Mouse (Mus musculus) neural tube, embryonic 15.5 days (tissue): Measurements from ENCODE around the gene Fgfr2. TPM values are rescaled to one million over a fixed set of nuclear protein-coding genes. Genes with fewer than 3 reads are reported as not detected.

ENCODE experiments used
- ATAC-seq: fragments of 200-750 bp; cut with Nextera tagmentation; 2 replicates; pipeline ENCODE4 v1.8.0; 2017; ENCODE audit warnings: mild to moderate bottlenecking, moderate TSS enrichment, moderate library complexity; ENCODE audit not compliant: low FRiP score
- H3K27ac ChIP-seq: fragments of 300-500 bp; sonication (generic); replicated peaks from 2 replicates; pipeline ENCODE4 v1.5.1; 2015; ENCODE audit warnings: mild to moderate bottlenecking, inconsistent platforms
- H3K27me3 ChIP-seq: fragments of 300-500 bp; sonication (generic); replicated peaks from 2 replicates; pipeline ENCODE4 v1.6.1; 2015; ENCODE audit warnings: inconsistent platforms
- H3K36me3 ChIP-seq: fragments of 300-500 bp; sonication (generic); 2 replicates; pipeline ENCODE4 v1.6.1; 2015; ENCODE audit warnings: inconsistent platforms
- H3K4me1 ChIP-seq: fragments of 300-500 bp; sonication (generic); 2 replicates; pipeline ENCODE4 v1.6.1; 2015; ENCODE audit warnings: inconsistent platforms
- H3K4me2 ChIP-seq: fragments of 300-500 bp; sonication (generic); 2 replicates; pipeline ENCODE4 v1.6.1; 2015; ENCODE audit warnings: inconsistent platforms, mild to moderate bottlenecking, moderate library complexity
- H3K4me3 ChIP-seq: fragments of 300-500 bp; sonication (generic); replicated peaks from 2 replicates; pipeline ENCODE4 v1.5.1; 2015; ENCODE audit warnings: mild to moderate bottlenecking, inconsistent platforms
- H3K9ac ChIP-seq: fragments of 300-500 bp; sonication (generic); replicated peaks from 2 replicates; pipeline ENCODE4 v1.6.1; 2015; ENCODE audit warnings: mild to moderate bottlenecking, inconsistent platforms
- H3K9me3 ChIP-seq: fragments of 300-500 bp; sonication (generic); replicated peaks from 2 replicates; pipeline ENCODE4 v1.6.1; 2016; ENCODE audit warnings: inconsistent platforms
- WGBS: fragments of 180-500 bp; shearing (Covaris S2); methylation state at CpG from one replicate; pipeline ENCODE4 v1.1.7; 2015; ENCODE audit warnings: mixed read lengths; 5-methylcytosine and 5-hydroxymethylcytosine counted together
- polyA plus RNA-seq: library from polyadenylated mRNA; unstranded; fragments of >200 nt; fragmentation: Nextera tagmentation; extraction: Ambion mirVana; gene quantifications from 2 replicates; pipeline ENCODE4 v1.2.1, GENCODE M21; 2015

The Fgfr2 gene
- polyA plus RNA-seq, 1 experiment from 2014 or later = 21.2 TPM

GRCm38 (mm10) chr7:132742912-132743311, 380.2 kb downstream of the Fgfr2 start:
- Histone ChIP-seq H3K4me2 (no peak overlapping the region), H3K9ac (no peak overlapping the region), H3K27ac (no peak overlapping the region), H3K4me3 (no peak overlapping the region), H3K4me1 (no peaks in the 10 kb centered on the region), H3K36me3 (no peaks in the 10 kb centered on the region), H3K27me3 (no peaks in the 10 kb centered on the region), H3K9me3 (no peaks in the 10 kb centered on the region)
- ATAC-seq = no peak
- 90% methylated on average over 5 of the region's 5 CpGs for WGBS

GRCm38 (mm10) chr7:132739829-132740228, 383.3 kb downstream of the Fgfr2 start:
- no peak overlapping the region for H3K4me2 ChIP-seq
- H3K27ac ChIP-seq = no peak overlapping the region
- no peaks in the 10 kb centered on the region for H3K27me3 ChIP-seq
- WGBS = 89% methylated on average over 6 of the region's 6 CpGs
- peaks cover 17% of the 10 kb centered on the region for H3K4me1 ChIP-seq
- H3K9ac ChIP-seq = no peak overlapping the region
- H3K4me3 ChIP-seq = no peak overlapping the region
- H3K36me3 ChIP-seq = no peaks in the 10 kb centered on the region
- no peaks in the 10 kb centered on the region for H3K9me3 ChIP-seq
- no peak for ATAC-seq

GRCm38 (mm10) chr7:132738844-132739243, 384.3 kb downstream of the Fgfr2 start:
- 97% methylated on average over 6 of the region's 6 CpGs for WGBS

GRCm38 (mm10) chr7:132736099-132736862, 386.9 kb downstream of the Fgfr2 start:
- H3K27ac ChIP-seq = peak overlapping the region; percentile 14; the same call in 1 of the 2 replicates
- no peak overlapping the region for H3K9ac ChIP-seq
- H3K4me3 ChIP-seq = no peak overlapping the region
- no peaks in the 10 kb centered on the region for H3K36me3 ChIP-seq
- peaks cover 53% of the 10 kb centered on the region for H3K4me1 ChIP-seq
- no peaks in the 10 kb centered on the region for H3K27me3 ChIP-seq
- 65% methylated on average over 17 of the region's 17 CpGs for WGBS
- no peak for ATAC-seq
- no peak overlapping the region for H3K4me2 ChIP-seq
- H3K9me3 ChIP-seq = no peaks in the 10 kb centered on the region

More at GRCm38 (mm10) chr7:132738844-132739243, 384.3 kb downstream of the Fgfr2 start:
- H3K4me3 ChIP-seq = no peak overlapping the region
- no peak overlapping the region for H3K27ac ChIP-seq
- peaks cover 27% of the 10 kb centered on the region for H3K4me1 ChIP-seq
- ATAC-seq = no peak
- no peaks in the 10 kb centered on the region for H3K36me3 ChIP-seq
- H3K9ac ChIP-seq = no peak overlapping the region
- no peak overlapping the region for H3K4me2 ChIP-seq
- H3K9me3 ChIP-seq = no peaks in the 10 kb centered on the region
- H3K27me3 ChIP-seq = no peaks in the 10 kb centered on the region

- Histone ChIP-seq H3K4me3 (no peak overlapping the region), H3K4me2 (no peak overlapping the region), H3K9ac (no peak overlapping the region), H3K9me3 (no peaks in the 10 kb centered on the region), H3K27me3 (no peaks in the 10 kb centered on the region), H3K36me3 (no peaks in the 10 kb centered on the region), H3K4me1 (peaks cover 63% of the 10 kb centered on the region), H3K27ac (no peak overlapping the region)
- WGBS = 64% methylated on average over 5 of the region's 5 CpGs
- ATAC-seq = no peak
These were observed 388.0 kb downstream of the Fgfr2 start for GRCm38 (mm10) chr7:132735145-132735544.

- no peak overlapping the region for H3K4me3 ChIP-seq
- H3K27me3 ChIP-seq = no peaks in the 10 kb centered on the region
- ATAC-seq = no peak
- H3K4me1 ChIP-seq = peaks cover 63% of the 10 kb centered on the region
- H3K27ac ChIP-seq = no peak overlapping the region
- 81% methylated on average over 9 of the region's 9 CpGs for WGBS
- no peak overlapping the region for H3K4me2 ChIP-seq
- no peak overlapping the region for H3K9ac ChIP-seq
- H3K9me3 ChIP-seq = no peaks in the 10 kb centered on the region
- H3K36me3 ChIP-seq = no peaks in the 10 kb centered on the region
These were observed 388.9 kb downstream of the Fgfr2 start for GRCm38 (mm10) chr7:132734222-132734621.

DNA sequence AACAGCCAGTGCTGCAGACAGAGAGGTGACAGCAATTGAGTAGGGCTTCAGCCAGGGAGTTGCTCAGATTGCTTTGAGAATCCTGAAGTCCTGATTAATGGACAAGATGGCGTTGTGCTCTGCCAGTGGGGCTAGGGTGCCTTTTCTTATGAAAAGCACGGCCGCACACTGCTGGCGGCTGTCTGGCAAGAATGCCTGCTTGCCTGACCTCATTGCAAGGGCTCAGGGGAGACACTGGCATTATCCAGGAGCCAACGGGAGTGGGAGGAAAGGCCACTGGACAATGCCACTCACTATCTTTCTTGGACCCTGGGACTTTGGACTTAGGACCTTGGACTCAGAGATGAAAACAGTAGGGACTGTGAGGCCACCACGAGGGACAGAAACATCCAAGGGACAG, 389.6 kb downstream of the Fgfr2 start:
- no peak overlapping the region for H3K4me3 ChIP-seq
- H3K4me2 ChIP-seq = no peak overlapping the region
- H3K27me3 ChIP-seq = no peaks in the 10 kb centered on the region
- 37% methylated on average over 6 of the region's 6 CpGs for WGBS
- H3K9me3 ChIP-seq = no peaks in the 10 kb centered on the region
- no peak overlapping the region for H3K9ac ChIP-seq
- H3K36me3 ChIP-seq = no peaks in the 10 kb centered on the region
- ATAC-seq = 0 out of 2 replicates have a peak, but pooled peaks have one; percentile 29
- peaks cover 63% of the 10 kb centered on the region for H3K4me1 ChIP-seq
- H3K27ac ChIP-seq = peak overlapping the region; percentile 61

DNA sequence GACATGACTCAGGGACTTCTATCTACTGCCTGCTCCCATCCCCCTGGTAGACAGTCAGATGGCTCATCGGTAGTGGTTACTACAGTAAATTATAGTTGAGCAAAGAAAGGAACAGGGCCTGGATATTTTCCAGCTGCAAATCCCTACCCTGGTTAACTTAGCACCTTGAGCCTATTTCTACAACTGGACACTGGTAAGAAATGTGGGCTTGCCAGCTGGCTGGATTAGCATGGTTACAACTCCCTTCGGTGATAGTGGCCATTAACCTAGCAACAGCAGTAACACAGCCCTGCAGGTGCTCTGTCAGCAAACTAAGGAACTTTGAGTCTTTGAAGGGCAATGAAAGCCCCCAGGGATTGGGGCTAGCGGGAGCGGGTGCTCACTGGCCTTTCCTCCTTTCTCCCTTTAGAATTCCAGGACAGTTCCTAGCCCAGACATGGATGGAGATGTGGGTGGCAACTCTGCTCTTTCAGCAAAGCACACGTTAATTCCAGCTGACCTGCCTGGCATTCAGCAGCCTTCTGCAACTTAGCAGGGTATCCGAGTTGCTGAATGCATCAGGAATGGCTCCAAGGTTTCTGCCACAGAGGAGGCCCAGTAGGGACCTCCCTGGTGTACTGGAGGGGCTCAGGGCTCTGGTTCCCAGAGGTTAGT, 390.9 kb downstream of the Fgfr2 start:
- Histone ChIP-seq H3K27me3 (no peaks in the 10 kb centered on the region), H3K9ac (no peak overlapping the region), H3K9me3 (no peaks in the 10 kb centered on the region), H3K4me3 (no peak overlapping the region), H3K27ac (peak overlapping the region; percentile 56; the same call in 1 of the 2 replicates), H3K4me1 (peaks cover 63% of the 10 kb centered on the region), H3K36me3 (no peaks in the 10 kb centered on the region), H3K4me2 (no peak overlapping the region)
- ATAC-seq = no peak; the same call in 1 of the 2 replicates
- 32% methylated on average over 6 of the region's 6 CpGs for WGBS

DNA sequence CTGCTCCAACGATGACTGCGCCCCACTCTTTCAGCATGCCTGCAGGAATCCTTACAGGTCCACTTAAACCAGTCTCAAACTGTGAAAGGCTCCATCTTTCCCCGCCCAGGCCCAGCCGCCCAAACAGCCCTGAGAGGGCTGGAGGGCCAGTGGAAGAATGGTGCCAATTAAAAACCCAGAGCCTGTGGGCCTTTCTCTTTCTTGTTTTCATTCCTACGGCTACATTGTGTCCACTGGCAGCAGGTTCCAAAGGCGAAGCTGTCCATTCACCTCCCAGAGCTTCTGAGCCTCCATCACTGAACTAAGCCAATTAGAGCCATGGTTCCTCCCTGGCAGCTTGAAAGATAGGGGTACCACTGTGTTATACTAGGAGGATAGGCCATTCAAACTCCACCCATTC, 391.6 kb downstream of the Fgfr2 start:
- WGBS = 25% methylated on average over 6 of the region's 6 CpGs
- ATAC-seq = no peak
- peaks cover 62% of the 10 kb centered on the region for H3K4me1 ChIP-seq

GRCm38 (mm10) chr7:132730510-132730909, 392.6 kb downstream of the Fgfr2 start:
- no peak for ATAC-seq
- 46% methylated on average over 7 of the region's 7 CpGs for WGBS
- no peak overlapping the region for H3K4me3 ChIP-seq
- H3K27ac ChIP-seq = no peak overlapping the region
- no peaks in the 10 kb centered on the region for H3K9me3 ChIP-seq
- H3K9ac ChIP-seq = no peak overlapping the region
- H3K27me3 ChIP-seq = no peaks in the 10 kb centered on the region
- no peaks in the 10 kb centered on the region for H3K36me3 ChIP-seq
- H3K4me2 ChIP-seq = no peak overlapping the region
- peaks cover 52% of the 10 kb centered on the region for H3K4me1 ChIP-seq

More for the DNA sequence above, 391.6 kb downstream of the Fgfr2 start:
- H3K4me3 ChIP-seq = no peak overlapping the region
- H3K36me3 ChIP-seq = no peaks in the 10 kb centered on the region
- no peak overlapping the region for H3K4me2 ChIP-seq
- H3K27me3 ChIP-seq = no peaks in the 10 kb centered on the region
- H3K27ac ChIP-seq = peak overlapping the region; percentile 56; the same call in 1 of the 2 replicates
- H3K9ac ChIP-seq = no peak overlapping the region
- no peaks in the 10 kb centered on the region for H3K9me3 ChIP-seq

DNA sequence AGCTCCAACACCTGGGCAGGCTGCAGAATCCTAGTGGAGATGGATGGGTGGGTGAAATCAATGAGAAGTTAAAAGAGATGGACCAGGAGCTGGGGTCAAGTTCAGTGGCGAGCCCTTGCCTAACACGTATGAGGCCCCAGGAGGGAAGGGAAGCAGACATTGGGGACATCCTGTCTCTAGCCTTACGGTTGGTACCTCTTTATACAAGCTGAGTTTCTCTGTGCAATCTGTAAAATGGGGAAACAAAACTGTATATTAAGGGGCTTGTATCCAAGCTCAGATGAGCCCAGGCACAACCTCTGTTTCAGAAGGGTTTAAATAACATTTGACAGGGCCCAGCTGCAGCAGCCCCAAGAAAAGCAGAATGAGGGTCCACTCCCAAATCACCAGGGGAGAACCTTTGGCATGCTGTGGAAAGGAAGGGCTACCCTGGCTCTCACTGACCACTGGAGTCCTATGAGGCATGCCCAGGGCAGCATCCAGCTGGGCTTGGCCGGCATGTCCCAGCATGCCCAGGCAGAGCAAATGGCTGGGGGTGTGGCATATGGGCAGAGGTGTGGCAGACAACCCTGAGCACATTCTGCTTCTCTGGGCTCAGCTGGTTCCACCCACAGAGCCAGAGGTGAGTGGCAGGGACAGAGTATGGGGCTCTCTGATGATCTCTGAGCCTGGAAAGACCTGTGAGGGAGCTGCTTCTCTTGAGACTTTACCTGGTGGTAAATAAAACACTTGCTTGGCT, 393.9 kb downstream of the Fgfr2 start:
- Histone ChIP-seq H3K4me2 (no peak overlapping the region), H3K4me1 (peaks cover 45% of the 10 kb centered on the region), H3K9ac (no peak overlapping the region), H3K27me3 (no peaks in the 10 kb centered on the region), H3K9me3 (no peaks in the 10 kb centered on the region), H3K4me3 (no peak overlapping the region), H3K36me3 (no peaks in the 10 kb centered on the region), H3K27ac (no peak overlapping the region)
- ATAC-seq = no peak
- 71% methylated on average over 4 of the region's 4 CpGs for WGBS
